Mouse (Mus musculus): ENCODE measurements at regions not wholly inside any gene's neighbourhood (a gene's known extent, or its start where the extent isn't known, plus 50 kb on each side); places are given as distances from the start of the nearest gene placed in this dataset.

- no peak for TF ChIP-seq POLR2A (IDR thresholded peaks at IDR 0.05; ENCODE audit: low read depth, low read length)
- no peak for TF ChIP-seq CTCF (conservative IDR thresholded peaks at IDR 0.05; ENCODE audit: insufficient read depth, insufficient read length, low read depth, low read length)
Observed at GRCm38 (mm10) chr13:93995423-93995822, 62.2 kb upstream of the Lhfpl2 start.
